ENCODE assay signal across 8 mouse cellular contexts in genomic region chr11:106066616-106067015, GRCm38 (mm10). TPM values are rescaled to one million over a fixed set of nuclear protein-coding genes. Genes with fewer than 3 reads are reported as not detected.
DNase-seq lines count a peak whose midpoint lies in the region; ATAC-seq and TF ChIP-seq lines count a peak whose summit lies in the region.
"Not testable (repeated sequence)": the region's sequence is repeated elsewhere in the genome, so short reads cannot be mapped to it uniquely, and the experiment has no call there.

No protein-coding gene starts in this region.

- H3K9me3 ChIP-seq in forebrain, embryonic 14.5 days (replicated peaks; ENCODE audit: control insufficient read depth, low read length); hindbrain, embryonic 14.5 days (ENCODE audit: control insufficient read depth, low read length): not testable (repeated sequence)

- WGBS in cerebellum, adult 2 months = 14% methylated on average over 23 of the region's 23 CpGs
- WGBS in forebrain, embryonic 14.5 days = 20% methylated on average over 23 of the region's 23 CpGs
- WGBS in hindbrain, embryonic 14.5 days = 15% methylated on average over 23 of the region's 23 CpGs

- peak overlapping the region; percentile 90 for H3K9ac ChIP-seq in forebrain, embryonic 14.5 days (ENCODE audit: low read length)
- H3K9ac ChIP-seq in hindbrain, embryonic 14.5 days = peak overlapping the region; percentile 87

- intact Hi-C loops in left cerebral cortex, adult 2 months (cut with DNase I) = not testable (repeated sequence)

- H3K4me1 ChIP-seq in cerebellum, adult 2 months (ENCODE audit: control insufficient read depth, insufficient read depth, low read length); forebrain, embryonic 14.5 days (ENCODE audit: control insufficient read depth, insufficient read depth, low read length); hindbrain, embryonic 14.5 days (replicated peaks; ENCODE audit: control insufficient read depth, insufficient read depth, low read length): not testable (repeated sequence)

- peak overlapping the region; percentile 76 for H3K4me3 ChIP-seq in cerebellum, adult 2 months (replicated peaks; ENCODE audit: insufficient read depth, low read depth, low read length)
- H3K4me3 ChIP-seq in forebrain, embryonic 14.5 days (ENCODE audit: low read depth, low read length) = peak overlapping the region; percentile 80
- H3K4me3 ChIP-seq in hindbrain, embryonic 14.5 days (replicated peaks; ENCODE audit: low read length) = peak overlapping the region; percentile 80
- H3K4me3 ChIP-seq in left cerebral cortex, adult 2 months = peak overlapping the region; percentile 81

- H3K27ac ChIP-seq in cerebellum, adult 2 months (ENCODE audit: insufficient read depth, low read length); forebrain, embryonic 14.5 days (ENCODE audit: low read depth, low read length): not testable (repeated sequence)
- peak overlapping the region; percentile 86 for H3K27ac ChIP-seq in hindbrain, embryonic 14.5 days
- H3K27ac ChIP-seq in left cerebral cortex, adult 2 months = peak overlapping the region; percentile 90; the same call in 1 of the 2 replicates

- peak overlapping the region; percentile 95 for H3K4me2 ChIP-seq in forebrain, embryonic 14.5 days (ENCODE audit: low read length)
- peak overlapping the region; percentile 93 for H3K4me2 ChIP-seq in hindbrain, embryonic 14.5 days (replicated peaks)

- H3K27me3 ChIP-seq in cerebellum, adult 2 months (ENCODE audit: control insufficient read depth, insufficient read depth, low read length); forebrain, embryonic 14.5 days (replicated peaks; ENCODE audit: control insufficient read depth, insufficient read depth, low read length); hindbrain, embryonic 14.5 days (ENCODE audit: control insufficient read depth, insufficient read depth, low read length): not testable (repeated sequence)

- TF ChIP-seq POLR2A in cerebellum, adult 2 months (IDR thresholded peaks at IDR 0.05; ENCODE audit: borderline replicate concordance, insufficient read depth, low read length) = not testable (repeated sequence)

- not testable (repeated sequence) for ATAC-seq in forebrain, embryonic 14.5 days; hindbrain, embryonic 14.5 days (ENCODE audit: low FRiP score)

- not testable (repeated sequence) for H3K36me3 ChIP-seq in forebrain, embryonic 14.5 days (ENCODE audit: control insufficient read depth, insufficient read depth, low read length); hindbrain, embryonic 14.5 days (replicated peaks; ENCODE audit: control insufficient read depth, insufficient read depth)

- TF ChIP-seq CTCF in cerebellum, adult 2 months (IDR thresholded peaks at IDR 0.05; ENCODE audit: borderline replicate concordance, insufficient read depth, low read depth, low read length); left cerebral cortex, adult 2 months (IDR thresholded peaks at IDR 0.05): not testable (repeated sequence)

- peak; percentile 61 for DNase-seq in Muller cell, postnatal 12 days (ENCODE audit: inconsistent ontology term)
- DNase-seq in cerebellum, adult 2 months = peak; percentile 32 to 53
- peak; percentile 71 for DNase-seq in forebrain, embryonic 14.5 days (ENCODE audit: low spot score)
- DNase-seq in hindbrain, embryonic 14.5 days (ENCODE audit: low spot score) = peak; percentile 73
- DNase-seq in left cerebral cortex, adult 2 months (ENCODE audit: extremely low spot score in 1 of 2, low spot score in 2 of 2) = peak; percentile 41 to 45
- peak; percentile 14 for DNase-seq in lung, postnatal 36 days
- DNase-seq in retina, adult 2 months (ENCODE audit: low read depth, low spot score) = peak; percentile 15
- peak; percentile 50 for DNase-seq in urinary bladder, postnatal 10 days (ENCODE audit: low spot score)

RNA-seq across cellular contexts. Expression of gene Taco1, which starts 0.8 kb away (rescaled TPM):
- polyA plus RNA-seq in cerebellum, adult 2 months (2012; rRNA removed) = 14.3 and 17.7 TPM in 2 replicates
- polyA plus RNA-seq in forebrain, embryonic 14.5 days (2014; fragmentation: Nextera tagmentation; extraction: Ambion mirVana) = 5.7 and 7.0 TPM in 2 replicates
- polyA plus RNA-seq in hindbrain, embryonic 14.5 days (2014; fragmentation: Nextera tagmentation; extraction: Ambion mirVana) = 5.0 and 5.9 TPM in 2 replicates
- 10 to 100 TPM; 18.0 to 20.2 TPM for total RNA-seq in left cerebral cortex, adult 2 months (2021)

RNA-seq across cellular contexts. Expression of gene Map3k3, which starts 17.8 kb away (rescaled TPM):
- polyA plus RNA-seq in cerebellum, adult 2 months (2012; rRNA removed) = 33.8 and 34.0 TPM in 2 replicates
- polyA plus RNA-seq in forebrain, embryonic 14.5 days (2014; fragmentation: Nextera tagmentation; extraction: Ambion mirVana) = 9.0 and 11.0 TPM in 2 replicates
- polyA plus RNA-seq in hindbrain, embryonic 14.5 days (2014; fragmentation: Nextera tagmentation; extraction: Ambion mirVana) = 16.5 and 18.7 TPM in 2 replicates
- total RNA-seq in left cerebral cortex, adult 2 months (2021) = 10 to 100 TPM; 29.5 to 31.7 TPM

RNA-seq across cellular contexts. Expression of gene Dcaf7, which starts 29.9 kb away (rescaled TPM):
- polyA plus RNA-seq in cerebellum, adult 2 months (2012; rRNA removed) = 86.9 and 89.6 TPM in 2 replicates
- 76.2 and 93.6 TPM in 2 replicates for polyA plus RNA-seq in forebrain, embryonic 14.5 days (2014; fragmentation: Nextera tagmentation; extraction: Ambion mirVana)
- polyA plus RNA-seq in hindbrain, embryonic 14.5 days (2014; fragmentation: Nextera tagmentation; extraction: Ambion mirVana) = 156 and 176 TPM in 2 replicates
- total RNA-seq in left cerebral cortex, adult 2 months (2021) = 100 to 1,000 TPM; 134 to 142 TPM

RNA-seq across cellular contexts. Expression of gene Kcnh6, which starts 58.7 kb away (rescaled TPM):
- polyA plus RNA-seq in cerebellum, adult 2 months (2012; rRNA removed) = 1.3 and 1.4 TPM in 2 replicates
- 0.48 and 0.57 TPM in 2 replicates for polyA plus RNA-seq in forebrain, embryonic 14.5 days (2014; fragmentation: Nextera tagmentation; extraction: Ambion mirVana)
- polyA plus RNA-seq in hindbrain, embryonic 14.5 days (2014; fragmentation: Nextera tagmentation; extraction: Ambion mirVana) = 2.3 and 2.5 TPM in 2 replicates
- total RNA-seq in left cerebral cortex, adult 2 months (2021) = 1 to 10 TPM; 2.3 to 2.4 TPM

Comparison
In these comparisons a context has a peak if more than half of its experiments do, and no peak if none do; other contexts are left out.
1. DNase-seq: peak in every context shown above with its lines; median percentile 73 in hindbrain, embryonic 14.5 days; 71 in forebrain, embryonic 14.5 days; 61 in Muller cell, postnatal 12 days; 50 in urinary bladder, postnatal 10 days; 43 in left cerebral cortex, adult 2 months; 42 in cerebellum, adult 2 months; 15 in retina, adult 2 months; 14 in lung, postnatal 36 days.